Mouse (Mus musculus) thymus, postnatal 10 days (tissue): ENCODE results near the gene Slit3.

Experiments
- DNase-seq, 2 experiments: peaks; one replicate each; pipeline ENCODE4 v3.0.0; 2021; ENCODE audit warnings: low spot score in 2 of 2

Slit3 gene

GRCm38 (mm10) chr11:35345696-35346480, 224.9 kb downstream of the Slit3 start:
- no peak for DNase-seq

- no peak for DNase-seq
Observed at GRCm38 (mm10) chr11:35348099-35348498, 227.1 kb downstream of the Slit3 start.

- no peak for DNase-seq
Observed at GRCm38 (mm10) chr11:35350968-35351367, 229.9 kb downstream of the Slit3 start.

GRCm38 (mm10) chr11:35351376-35351775, 230.4 kb downstream of the Slit3 start:
- DNase-seq, result no peak

GRCm38 (mm10) chr11:35355811-35356210, 234.8 kb downstream of the Slit3 start:
- no peak for DNase-seq

GRCm38 (mm10) chr11:35361071-35361470, 240.0 kb downstream of the Slit3 start:
- no peak for DNase-seq

GRCm38 (mm10) chr11:35362975-35363374, 242.0 kb downstream of the Slit3 start:
- DNase-seq, result no peak

GRCm38 (mm10) chr11:35364469-35364868, 243.4 kb downstream of the Slit3 start:
- DNase-seq, result no peak

- DNase-seq, result no peak
Observed at GRCm38 (mm10) chr11:35365510-35365931, 244.5 kb downstream of the Slit3 start.

- no peak for DNase-seq
Observed at GRCm38 (mm10) chr11:35366611-35367010, 245.6 kb downstream of the Slit3 start.

GRCm38 (mm10) chr11:35367248-35367647, 246.2 kb downstream of the Slit3 start:
- DNase-seq, result no peak

GRCm38 (mm10) chr11:35369964-35370363, 248.9 kb downstream of the Slit3 start:
- DNase-seq, result no peak

- no peak for DNase-seq
Observed at GRCm38 (mm10) chr11:35370705-35371104, 249.7 kb downstream of the Slit3 start.

- DNase-seq, result no peak
Observed at GRCm38 (mm10) chr11:35372410-35372809, 251.4 kb downstream of the Slit3 start.

- no peak for DNase-seq
Observed at GRCm38 (mm10) chr11:35375072-35375471, 254.0 kb downstream of the Slit3 start.

GRCm38 (mm10) chr11:35378802-35379201, 257.8 kb downstream of the Slit3 start:
- no peak for DNase-seq

- DNase-seq, result no peak
Observed at GRCm38 (mm10) chr11:35379407-35379806, 258.4 kb downstream of the Slit3 start.

GRCm38 (mm10) chr11:35380766-35381165, 259.7 kb downstream of the Slit3 start:
- no peak for DNase-seq

GRCm38 (mm10) chr11:35385444-35385843, 264.4 kb downstream of the Slit3 start:
- no peak for DNase-seq

- no peak for DNase-seq
Observed at GRCm38 (mm10) chr11:35387826-35388225, 266.8 kb downstream of the Slit3 start.

- DNase-seq, result no peak
Observed at GRCm38 (mm10) chr11:35388471-35388870, 267.4 kb downstream of the Slit3 start.

GRCm38 (mm10) chr11:35389341-35389740, 268.3 kb downstream of the Slit3 start:
- no peak for DNase-seq

- no peak for DNase-seq
Observed at GRCm38 (mm10) chr11:35389780-35390435, 268.9 kb downstream of the Slit3 start.
